Mouse (Mus musculus) midbrain, embryonic 13.5 days (tissue): ENCODE measurements around the gene Mgat5b. TPM values are rescaled to one million over a fixed set of nuclear protein-coding genes. Genes with fewer than 3 reads are reported as not detected.

Experiments used
- ATAC-seq: fragments of 200-750 bp; cut with Nextera tagmentation; 2 replicates; pipeline ENCODE4 v1.8.0; 2017; ENCODE audit warnings: mild to moderate bottlenecking, moderate TSS enrichment, moderate library complexity
- H3K27ac ChIP-seq: fragments of 300-500 bp; sonication (generic); 2 replicates; pipeline ENCODE4 v1.5.1; 2015; ENCODE audit warnings: inconsistent platforms, mild to moderate bottlenecking, moderate library complexity
- H3K27me3 ChIP-seq: fragments of 300-500 bp; sonication (generic); 2 replicates; pipeline ENCODE4 v1.6.1; 2015; ENCODE audit warnings: mild to moderate bottlenecking, inconsistent platforms
- H3K36me3 ChIP-seq: fragments of 300-500 bp; sonication (generic); 2 replicates; pipeline ENCODE4 v1.6.1; 2015; ENCODE audit warnings: mild to moderate bottlenecking, inconsistent platforms
- H3K4me1 ChIP-seq: fragments of 300-500 bp; sonication (generic); replicated peaks from 2 replicates; pipeline ENCODE4 v1.6.1; 2015; ENCODE audit warnings: inconsistent platforms
- H3K4me2 ChIP-seq: fragments of 300-500 bp; sonication (generic); replicated peaks from 2 replicates; pipeline ENCODE4 v1.6.1; 2015; ENCODE audit warnings: moderate library complexity, mild to moderate bottlenecking, inconsistent platforms
- H3K4me3 ChIP-seq: fragments of 300-500 bp; sonication (generic); replicated peaks from 2 replicates; pipeline ENCODE4 v1.5.1; 2015; ENCODE audit warnings: mild to moderate bottlenecking, inconsistent platforms
- H3K9ac ChIP-seq: fragments of 300-500 bp; sonication (generic); replicated peaks from 2 replicates; pipeline ENCODE4 v1.6.1; 2015; ENCODE audit warnings: mild to moderate bottlenecking, inconsistent platforms
- H3K9me3 ChIP-seq: fragments of 300-500 bp; sonication (generic); 2 replicates; pipeline ENCODE4 v1.6.1; 2016; ENCODE audit warnings: mild to moderate bottlenecking, inconsistent platforms
- WGBS: fragments of 180-500 bp; shearing (Covaris S2); methylation state at CpG from one replicate; pipeline ENCODE4 v1.1.7; 2015; 5-methylcytosine and 5-hydroxymethylcytosine counted together
- polyA plus RNA-seq: library from polyadenylated mRNA; unstranded; fragments of >200 nt; fragmentation: Nextera tagmentation; extraction: Ambion mirVana; gene quantifications from 2 replicates; pipeline ENCODE4 v1.2.1, GENCODE M21; 2015

Gene Mgat5b
- polyA plus RNA-seq, 1 experiment from 2014 or later: 21.8 TPM

DNA sequence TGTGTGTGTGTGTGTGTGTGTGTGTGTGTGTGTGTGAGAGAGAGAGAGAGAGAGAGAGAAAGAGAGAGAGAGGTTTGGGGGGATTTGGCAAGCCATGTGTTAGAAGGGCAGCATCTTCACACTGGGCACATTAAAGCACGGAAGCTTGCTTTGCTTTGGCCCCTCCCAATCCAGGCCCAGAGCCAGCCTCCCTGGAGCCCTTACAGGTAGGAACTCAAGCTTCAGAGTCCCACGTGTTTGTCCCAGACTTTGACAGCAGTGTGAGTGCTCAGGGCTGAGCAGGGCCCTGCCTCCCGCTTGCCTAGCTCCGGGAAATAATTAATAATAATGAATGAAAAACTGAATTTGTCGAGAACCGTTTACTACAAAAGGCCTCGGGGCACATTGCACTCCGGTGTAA lies 69.5 kb downstream of the Mgat5b start:
- 0 out of 2 replicates have a peak, but pooled peaks cover 5% of the 10 kb centered on the region for H3K27me3 ChIP-seq
- no peaks in the 10 kb centered on the region for H3K9me3 ChIP-seq
- H3K27ac ChIP-seq: peak overlapping the region; percentile 4; the same call in 1 of the 2 replicates
- no peak overlapping the region for H3K4me2 ChIP-seq
- no peak overlapping the region for H3K9ac ChIP-seq
- ATAC-seq: no peak
- H3K4me3 ChIP-seq: no peak overlapping the region
- peaks cover 25% of the 10 kb centered on the region for H3K4me1 ChIP-seq
- 37% methylated on average over 8 of the region's 8 CpGs for WGBS
- H3K36me3 ChIP-seq: peaks cover 35% of the 10 kb centered on the region

DNA sequence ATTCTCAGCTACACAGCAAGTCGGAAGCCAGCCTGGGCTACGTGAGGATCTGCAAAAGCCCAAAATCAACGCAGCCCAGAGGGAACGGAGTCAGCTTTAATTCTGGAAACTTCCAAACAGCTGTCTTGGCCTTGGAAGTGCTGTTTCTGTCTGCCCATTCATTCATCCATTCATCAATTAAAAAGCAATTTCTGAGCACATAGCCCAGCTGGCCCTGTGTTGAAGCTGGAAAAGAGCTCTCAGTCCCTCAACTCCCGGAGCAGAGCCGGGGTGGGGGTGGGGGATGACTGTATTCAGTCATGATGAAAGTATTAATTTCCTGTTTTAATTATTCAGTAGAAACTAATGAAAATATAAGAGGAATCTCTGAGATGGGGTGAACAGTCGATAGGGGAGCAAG lies 71.6 kb downstream of the Mgat5b start:
- H3K27me3 ChIP-seq: 0 out of 2 replicates have a peak, but pooled peaks cover 8% of the 10 kb centered on the region
- H3K9ac ChIP-seq: no peak overlapping the region
- H3K9me3 ChIP-seq: no peaks in the 10 kb centered on the region
- WGBS: 66% methylated on average over 7 of the region's 7 CpGs
- peaks cover 14% of the 10 kb centered on the region for H3K36me3 ChIP-seq
- no peak overlapping the region for H3K4me2 ChIP-seq
- no peak for ATAC-seq
- peak overlapping the region; percentile 48; the same call in 1 of the 2 replicates for H3K27ac ChIP-seq
- peaks cover 41% of the 10 kb centered on the region for H3K4me1 ChIP-seq
- H3K4me3 ChIP-seq: no peak overlapping the region

DNA sequence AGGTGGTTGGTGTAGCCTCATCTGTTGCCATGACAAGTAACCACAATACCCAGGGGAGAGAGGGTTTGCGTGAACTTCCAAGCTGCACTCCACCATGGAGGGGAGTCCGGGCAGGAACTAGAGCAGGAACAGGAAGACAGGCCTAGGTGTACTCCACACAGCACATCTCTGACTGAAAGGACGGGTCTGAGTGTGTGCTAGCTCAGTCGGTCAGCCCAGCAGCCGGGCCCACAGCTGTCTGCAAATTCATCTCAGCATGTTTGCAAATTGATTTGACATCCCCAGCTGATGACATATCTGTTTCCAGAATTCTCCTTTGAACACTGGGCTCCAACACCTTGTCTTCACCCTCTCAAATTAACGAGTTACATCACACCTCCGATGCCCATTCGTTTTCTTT lies 72.7 kb downstream of the Mgat5b start:
- H3K4me2 ChIP-seq: no peak overlapping the region
- H3K4me3 ChIP-seq: no peak overlapping the region
- no peak for ATAC-seq
- H3K27me3 ChIP-seq: 0 out of 2 replicates have a peak, but pooled peaks cover 8% of the 10 kb centered on the region
- peaks cover 41% of the 10 kb centered on the region for H3K4me1 ChIP-seq
- no peaks in the 10 kb centered on the region for H3K9me3 ChIP-seq
- H3K27ac ChIP-seq: peak overlapping the region; percentile 14; the same call in 1 of the 2 replicates
- 74% methylated on average over 8 of the region's 8 CpGs for WGBS
- H3K36me3 ChIP-seq: peaks cover 2% of the 10 kb centered on the region
- no peak overlapping the region for H3K9ac ChIP-seq

DNA sequence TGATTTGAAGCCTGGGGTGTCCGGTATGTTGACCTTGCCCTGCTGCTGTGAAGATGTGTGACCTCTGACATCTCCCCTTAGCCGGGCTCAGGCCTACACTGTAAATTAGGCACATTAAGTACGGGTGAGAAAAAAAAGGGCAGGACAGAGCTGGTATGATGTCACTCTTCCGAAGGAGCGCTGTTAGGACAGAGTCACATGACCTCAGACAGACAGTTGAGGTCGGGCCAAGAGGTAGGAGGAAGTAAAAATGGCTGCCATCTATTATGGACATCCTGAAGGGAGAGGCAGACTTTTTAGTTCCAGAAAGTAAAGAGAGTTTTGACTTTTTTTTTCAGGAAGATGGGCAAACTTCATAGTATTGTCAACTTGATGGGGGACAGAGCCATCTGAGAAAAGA lies 73.3 kb downstream of the Mgat5b start:
- H3K27me3 ChIP-seq: 0 out of 2 replicates have a peak, but pooled peaks cover 8% of the 10 kb centered on the region
- H3K36me3 ChIP-seq: no peaks in the 10 kb centered on the region
- H3K9me3 ChIP-seq: no peaks in the 10 kb centered on the region
- no peak overlapping the region for H3K27ac ChIP-seq
- 87% methylated on average over 6 of the region's 6 CpGs for WGBS
- no peak overlapping the region for H3K9ac ChIP-seq
- no peak overlapping the region for H3K4me3 ChIP-seq
- no peak for ATAC-seq
- H3K4me2 ChIP-seq: no peak overlapping the region
- peaks cover 41% of the 10 kb centered on the region for H3K4me1 ChIP-seq

DNA sequence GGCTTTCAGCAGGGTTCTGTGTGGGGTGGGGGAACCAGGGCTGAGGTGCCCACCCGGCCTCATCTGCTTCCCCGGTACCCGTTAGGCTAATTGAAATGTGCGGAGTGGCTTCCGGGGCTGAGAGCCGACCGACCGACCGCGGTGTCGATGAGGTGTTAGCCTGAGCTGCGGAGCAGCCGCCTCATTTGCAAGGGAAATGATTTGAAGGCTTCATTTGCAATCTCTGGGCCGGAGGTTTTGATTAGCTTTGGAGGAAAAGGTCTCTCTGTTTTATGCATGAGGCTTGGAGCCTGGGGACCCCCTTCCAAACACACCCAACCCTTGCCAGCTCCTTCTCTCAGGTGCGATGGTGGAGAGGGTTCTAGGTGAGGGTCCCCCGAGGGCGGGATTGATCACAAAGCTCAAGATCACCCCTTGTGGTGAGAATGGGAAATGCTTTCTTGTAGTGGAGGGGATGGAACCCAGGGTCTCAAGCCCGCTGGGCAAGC lies 75.5 kb downstream of the Mgat5b start:
- H3K4me2 ChIP-seq: peak overlapping the region; percentile 47
- H3K9ac ChIP-seq: peak overlapping the region; percentile 41; the same call in 1 of the 2 replicates
- no peaks in the 10 kb centered on the region for H3K9me3 ChIP-seq
- peaks cover 29% of the 10 kb centered on the region for H3K4me1 ChIP-seq
- no peaks in the 10 kb centered on the region for H3K36me3 ChIP-seq
- WGBS: under 1% methylated on average over 18 of the region's 18 CpGs
- peak; percentile 83 for ATAC-seq
- H3K27ac ChIP-seq: peak overlapping the region; percentile 51
- 0 out of 2 replicates have a peak, but pooled peaks cover 8% of the 10 kb centered on the region for H3K27me3 ChIP-seq
- peak overlapping the region; percentile 27 for H3K4me3 ChIP-seq

DNA sequence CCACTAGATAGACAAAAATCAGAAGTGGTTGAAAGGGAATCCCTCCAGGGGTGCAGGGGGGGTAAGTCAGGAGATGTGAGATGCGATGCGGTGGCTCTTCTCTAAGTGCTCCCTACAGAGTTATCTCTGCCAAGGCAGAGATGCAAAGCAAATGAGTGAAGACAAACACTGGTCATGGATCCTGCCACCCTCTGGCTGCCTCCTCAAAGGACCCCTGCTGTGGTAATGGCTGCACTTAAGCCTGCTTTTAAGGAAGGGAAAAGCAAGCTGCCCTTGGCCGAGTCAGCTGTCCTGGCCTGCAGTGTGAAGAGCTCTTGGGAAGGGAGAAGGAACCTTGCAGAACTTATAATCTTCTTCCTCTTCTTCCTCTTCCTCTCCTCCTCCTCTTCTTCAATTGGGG lies 78.3 kb downstream of the Mgat5b start:
- Histone ChIP-seq H3K4me2 (no peak overlapping the region), H3K27ac (no peak overlapping the region), H3K4me1 (peaks cover 35% of the 10 kb centered on the region), H3K36me3 (no peaks in the 10 kb centered on the region), H3K27me3 (0 out of 2 replicates have a peak, but pooled peaks cover 8% of the 10 kb centered on the region), H3K9ac (no peak overlapping the region), H3K4me3 (no peak overlapping the region), H3K9me3 (no peaks in the 10 kb centered on the region)
- no peak for ATAC-seq
- WGBS: 22% methylated on average over 3 of the region's 3 CpGs

DNA sequence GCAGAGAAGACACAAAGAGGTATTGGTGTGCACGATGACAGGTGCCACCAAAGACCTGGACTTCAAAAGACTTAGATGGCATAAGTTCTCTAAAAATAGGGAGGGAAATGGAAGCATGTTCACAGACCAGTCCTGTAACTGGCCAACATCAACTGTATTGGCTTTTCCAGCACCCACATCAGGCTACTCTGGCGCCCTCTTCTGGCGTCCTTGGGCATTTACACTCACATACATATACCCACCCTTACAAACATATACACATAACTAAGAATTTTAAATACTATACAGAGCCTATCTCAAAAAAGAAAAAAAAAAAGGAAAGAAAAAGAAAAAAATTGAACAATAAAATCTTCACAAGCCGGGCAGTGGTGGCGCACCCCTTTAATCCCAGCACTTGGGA lies 80.3 kb downstream of the Mgat5b start:
- H3K27me3 ChIP-seq: no peaks in the 10 kb centered on the region
- 95% methylated on average over 5 of the region's 5 CpGs for WGBS
- H3K27ac ChIP-seq: no peak overlapping the region
- no peak for ATAC-seq
- no peak overlapping the region for H3K9ac ChIP-seq
- H3K4me3 ChIP-seq: no peak overlapping the region
- H3K36me3 ChIP-seq: no peaks in the 10 kb centered on the region
- H3K4me2 ChIP-seq: no peak overlapping the region
- H3K4me1 ChIP-seq: peaks cover 43% of the 10 kb centered on the region
- H3K9me3 ChIP-seq: no peaks in the 10 kb centered on the region

DNA sequence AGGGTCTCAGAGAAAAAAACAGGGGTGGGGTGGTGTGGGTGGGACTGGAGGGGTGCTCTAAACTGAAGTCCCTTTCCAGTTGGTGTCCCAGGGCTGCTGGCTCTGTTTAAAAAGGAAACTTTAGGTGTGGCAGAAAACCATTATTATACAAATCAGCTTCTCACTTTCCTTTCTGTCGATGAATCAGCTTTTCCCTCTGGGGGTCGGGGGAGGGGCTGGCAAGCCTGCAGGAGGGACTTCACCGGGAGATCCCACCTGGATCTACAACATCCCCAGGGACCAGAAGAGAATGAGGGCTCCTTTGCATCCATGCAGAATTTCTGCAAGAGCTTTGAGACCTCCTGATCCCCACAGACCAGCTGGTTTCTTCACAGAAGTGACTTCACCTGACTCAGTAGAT lies 81.6 kb downstream of the Mgat5b start:
- Histone ChIP-seq H3K4me3 (no peak overlapping the region), H3K9me3 (no peaks in the 10 kb centered on the region), H3K9ac (no peak overlapping the region), H3K27me3 (peaks cover 5% of the 10 kb centered on the region; the same call in 1 of the 2 replicates), H3K27ac (no peak overlapping the region), H3K36me3 (no peaks in the 10 kb centered on the region), H3K4me1 (peaks cover 42% of the 10 kb centered on the region), H3K4me2 (no peak overlapping the region)
- WGBS: 0% methylated on average over 3 of the region's 3 CpGs
- no peak for ATAC-seq

DNA sequence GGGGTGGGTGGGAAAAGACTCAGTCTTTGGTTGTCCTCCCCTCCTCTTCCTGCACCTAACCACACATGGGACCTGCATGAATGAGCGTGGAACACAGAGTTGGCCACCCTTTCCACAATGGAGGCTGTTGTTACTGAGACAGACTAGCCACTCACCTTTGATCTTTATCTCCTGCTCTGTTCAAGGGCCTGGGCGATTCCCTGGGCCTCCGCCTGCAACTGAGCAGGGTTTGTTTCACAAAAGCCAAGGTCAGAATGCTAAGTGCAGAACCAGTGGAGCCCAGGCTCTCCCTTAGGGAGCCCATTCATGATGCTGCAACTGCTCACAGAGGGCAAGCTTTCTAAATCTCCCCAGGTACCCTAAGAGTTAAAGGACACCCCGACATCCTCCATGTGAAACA lies 83.1 kb downstream of the Mgat5b start:
- Histone ChIP-seq H3K4me3 (no peak overlapping the region), H3K36me3 (no peaks in the 10 kb centered on the region), H3K4me1 (peaks cover 42% of the 10 kb centered on the region), H3K4me2 (no peak overlapping the region), H3K27ac (no peak overlapping the region), H3K9me3 (no peaks in the 10 kb centered on the region), H3K27me3 (peaks cover 12% of the 10 kb centered on the region), H3K9ac (no peak overlapping the region)
- WGBS: 32% methylated on average over 4 of the region's 4 CpGs
- ATAC-seq: no peak

DNA sequence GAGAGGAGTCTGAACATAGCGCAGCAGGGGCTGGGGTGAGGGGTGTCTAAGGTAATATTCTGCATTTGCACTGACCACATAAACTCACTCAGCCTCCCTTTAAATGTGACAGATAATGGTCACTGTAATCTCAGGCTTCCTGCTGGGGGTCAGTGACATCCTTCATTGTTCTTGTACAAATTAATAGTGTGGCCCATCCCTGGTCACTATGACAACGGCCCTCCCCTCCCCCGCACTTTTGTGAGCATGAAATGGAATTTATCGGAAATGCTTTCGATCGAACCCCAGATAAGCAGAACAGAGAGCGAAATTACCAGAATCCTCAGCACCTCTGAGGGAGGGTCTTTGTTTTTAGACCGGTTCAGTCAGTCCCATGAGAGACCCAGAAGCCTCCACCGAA lies 84.8 kb downstream of the Mgat5b start:
- H3K4me1 ChIP-seq: peaks cover 45% of the 10 kb centered on the region
- H3K27ac ChIP-seq: peak overlapping the region; percentile 20; the same call in 1 of the 2 replicates
- H3K9me3 ChIP-seq: no peaks in the 10 kb centered on the region
- WGBS: 15% methylated on average over 9 of the region's 9 CpGs
- peaks cover 12% of the 10 kb centered on the region for H3K27me3 ChIP-seq
- no peaks in the 10 kb centered on the region for H3K36me3 ChIP-seq
- H3K4me3 ChIP-seq: no peak overlapping the region
- no peak overlapping the region for H3K9ac ChIP-seq
- ATAC-seq: no peak
- H3K4me2 ChIP-seq: peak overlapping the region; percentile 23

DNA sequence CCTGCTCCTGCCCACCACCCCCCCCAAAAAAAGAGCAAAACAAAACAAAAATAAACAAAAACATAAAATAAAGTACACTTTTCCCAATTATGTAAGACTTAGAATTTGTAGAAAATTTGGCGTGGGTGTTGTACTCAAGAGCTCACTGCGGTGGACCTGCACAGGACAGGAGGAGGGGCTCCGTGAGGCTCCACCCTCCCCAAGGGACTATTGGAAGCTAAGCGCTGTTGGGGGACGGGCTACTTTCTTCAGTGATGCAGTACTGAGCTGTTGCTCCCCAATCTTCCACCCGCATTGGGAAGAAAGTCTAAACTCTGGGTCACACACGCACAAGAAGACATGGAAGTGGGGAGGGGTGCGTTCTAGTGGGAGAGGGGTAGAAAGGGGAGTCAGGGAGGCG lies 85.6 kb downstream of the Mgat5b start:
- 0 out of 2 replicates have a peak, but pooled peaks have one; percentile 60 for ATAC-seq
- Histone ChIP-seq H3K36me3 (no peaks in the 10 kb centered on the region), H3K9me3 (no peaks in the 10 kb centered on the region), H3K4me3 (no peak overlapping the region), H3K4me2 (0 out of 2 replicates have a peak overlapping the region, but pooled peaks have one; percentile 23), H3K4me1 (peaks cover 45% of the 10 kb centered on the region), H3K9ac (no peak overlapping the region), H3K27ac (peak overlapping the region; percentile 20; the same call in 1 of the 2 replicates), H3K27me3 (peaks cover 12% of the 10 kb centered on the region)
- 10% methylated on average over 9 of the region's 9 CpGs for WGBS

DNA sequence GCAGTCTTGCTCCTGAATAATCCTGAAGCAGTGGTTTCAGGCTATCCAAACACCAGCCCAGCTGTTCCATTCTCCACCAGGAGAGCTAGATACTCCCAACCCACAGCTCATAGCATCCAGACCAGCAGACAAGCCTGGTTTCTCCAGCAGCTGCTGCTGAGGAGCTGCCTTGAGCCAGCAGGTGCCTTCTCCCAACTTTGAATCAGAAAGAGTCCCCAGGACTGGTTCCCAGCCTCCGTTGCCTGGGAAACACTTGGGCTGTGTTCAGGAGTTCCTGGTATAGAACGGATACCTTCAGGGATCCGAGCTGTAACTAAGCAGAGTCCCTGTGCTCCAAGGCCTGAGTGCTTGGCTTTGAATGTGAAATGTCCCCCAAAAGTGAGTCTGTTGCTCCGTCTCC lies 98.8 kb downstream of the Mgat5b start:
- no peak for ATAC-seq
- H3K4me2 ChIP-seq: no peak overlapping the region
- 0 out of 2 replicates have a peak, but pooled peaks cover 3% of the 10 kb centered on the region for H3K27me3 ChIP-seq
- no peaks in the 10 kb centered on the region for H3K36me3 ChIP-seq
- no peak overlapping the region for H3K27ac ChIP-seq
- no peak overlapping the region for H3K9ac ChIP-seq
- no peak overlapping the region for H3K4me3 ChIP-seq
- peaks cover 23% of the 10 kb centered on the region for H3K4me1 ChIP-seq
- WGBS: 19% methylated on average over 4 of the region's 4 CpGs
- no peaks in the 10 kb centered on the region for H3K9me3 ChIP-seq
